8 mouse cellular contexts compared by ENCODE assay signal in genomic region chr4:155734951-155735702, GRCm38 (mm10). TPM values are rescaled to one million over a fixed set of nuclear protein-coding genes. Genes with fewer than 3 reads are reported as not detected.
A peak's percentile ranks its signal among the peaks of the same experiment; 100 is the strongest.
DNase-seq lines count a peak whose midpoint lies in the region; ATAC-seq and TF ChIP-seq lines count a peak whose summit lies in the region.

No protein-coding gene starts in this region.

- peak; percentile 38 for ATAC-seq in Patski
- ATAC-seq in liver, embryonic 14.5 days (ENCODE audit: insufficient read depth): peak; percentile 68
- peak; percentile 67 for ATAC-seq in neural tube, embryonic 12.5 days (ENCODE audit: low FRiP score, low read depth)

- TF ChIP-seq EP300 in liver, embryonic 14.5 days (IDR thresholded peaks at IDR 0.05; ENCODE audit: low read depth): no peak

- CTCF ChIA-PET in Patski (lab: Charles Lee): interaction anchor here (0.9 kb wide), 1 partner anchor 24 kb away, joined by 3 read pairs; no protein-coding TSS in a partner anchor

- no peaks in the 10 kb centered on the region for H3K27me3 ChIP-seq in Patski
- no peaks in the 10 kb centered on the region for H3K27me3 ChIP-seq in liver, embryonic 14.5 days (ENCODE audit: control insufficient read depth, insufficient read depth, low read length)
- no peaks in the 10 kb centered on the region for H3K27me3 ChIP-seq in neural tube, embryonic 12.5 days (replicated peaks)

- POLR2A ChIA-PET in Patski (lab: Charles Lee): no interaction called here

- no peak overlapping the region for H3K27ac ChIP-seq in liver, embryonic 14.5 days
- H3K27ac ChIP-seq in neural tube, embryonic 12.5 days: peak overlapping the region; percentile 89

- peaks cover 3% of the 10 kb centered on the region in 2 experiments; a peak in 1 of 4 replicates for H3K4me1 ChIP-seq in liver, embryonic 14.5 days (replicated peaks; ENCODE audit: control insufficient read depth in 2 of 2, insufficient read depth in 2 of 2, low read length in 1 of 2)
- H3K4me1 ChIP-seq in neural tube, embryonic 12.5 days: peaks cover 27% of the 10 kb centered on the region

- no peaks in the 10 kb centered on the region for H3K9me3 ChIP-seq in liver, embryonic 14.5 days (ENCODE audit: control insufficient read depth, low read length)
- H3K9me3 ChIP-seq in neural tube, embryonic 12.5 days: no peaks in the 10 kb centered on the region

- in situ Hi-C loops in Patski (cut with MboI; ENCODE audit: low pct_unique_long_range_greater_than_20kb): no loop called here

- H3K4me3 ChIP-seq in liver, embryonic 14.5 days (ENCODE audit: insufficient read depth in 1 of 2, low read depth in 2 of 2, low read length in 2 of 2): peak overlapping the region; percentile 74 to 89
- peak overlapping the region; percentile 92 for H3K4me3 ChIP-seq in neural tube, embryonic 12.5 days

- no peaks in the 10 kb centered on the region; the same call in none of the 2 replicates for H3K36me3 ChIP-seq in liver, embryonic 14.5 days (replicated peaks; ENCODE audit: control insufficient read depth, insufficient read depth, low read depth)
- peaks cover 48% of the 10 kb centered on the region for H3K36me3 ChIP-seq in neural tube, embryonic 12.5 days

- DNase-seq in 3134 (ENCODE audit: extremely low read depth, insufficient read length, low spot score): peak; percentile 62
- DNase-seq in Patski (ENCODE audit: low read depth, low spot score): no peak
- DNase-seq in cerebellum, postnatal 25 days: peak; percentile 86 to 89
- DNase-seq in heart, adult 18-20 months: peak; percentile 42 to 45
- peak; percentile 66 for DNase-seq in kidney, adult 18-20 months
- DNase-seq in liver, embryonic 14.5 days (ENCODE audit: low read depth in 3 of 3, low spot score in 3 of 3): no peak
- peak; percentile 23 to 62 for DNase-seq in thymus, postnatal 10 days (ENCODE audit: low spot score in 2 of 2)

- H3K9ac ChIP-seq in liver, embryonic 14.5 days (replicated peaks): peak overlapping the region; percentile 75
- H3K9ac ChIP-seq in neural tube, embryonic 12.5 days: peak overlapping the region; percentile 92

- peak overlapping the region; percentile 92 for H3K4me2 ChIP-seq in liver, embryonic 14.5 days (ENCODE audit: low read depth)
- H3K4me2 ChIP-seq in neural tube, embryonic 12.5 days (replicated peaks): peak overlapping the region; percentile 94

- WGBS in liver, embryonic 14.5 days (ENCODE audit: insufficient replicate concordance): 1% methylated on average over 53 of the region's 79 CpGs
- 1% methylated on average over 75 of the region's 79 CpGs for WGBS in neural tube, embryonic 12.5 days

- TF ChIP-seq CTCF in Patski (IDR thresholded peaks at IDR 0.05): no peak
- TF ChIP-seq CTCF in liver, embryonic 14.5 days (IDR thresholded peaks at IDR 0.05; ENCODE audit: low read depth): no peak

RNA-seq across cellular contexts. Expression of gene Tmem240, which starts 0.5 kb away (rescaled TPM):
- 1.4 TPM for polyA plus RNA-seq in Patski (2021)
- under 1 TPM; 0.25 to 0.39 TPM for total RNA-seq in heart, adult 18-20 months (2021)
- 0.06 and 0.17 TPM in 2 replicates for polyA plus RNA-seq in liver, embryonic 14.5 days (2012; rRNA removed)
- 0.06 TPM in 1 of 2 replicates, not detected in the other for polyA plus RNA-seq in liver, embryonic 14.5 days (2014; fragmentation: Nextera tagmentation; extraction: Ambion mirVana)
- 6.2 and 6.5 TPM in 2 replicates for polyA plus RNA-seq in neural tube, embryonic 12.5 days (2016; fragmentation: Nextera tagmentation; extraction: Ambion mirVana)

RNA-seq across cellular contexts. Expression of gene Atad3a, which starts 25.8 kb away (rescaled TPM):
- polyA plus RNA-seq in Patski (2021): 53.3 TPM
- 10 to 100 TPM; 44.6 to 44.8 TPM for total RNA-seq in heart, adult 18-20 months (2021)
- polyA plus RNA-seq in liver, embryonic 14.5 days (2012; rRNA removed): 28.7 and 41.8 TPM in 2 replicates
- polyA plus RNA-seq in liver, embryonic 14.5 days (2014; fragmentation: Nextera tagmentation; extraction: Ambion mirVana): 31.2 and 38.7 TPM in 2 replicates
- 85.2 and 90.7 TPM in 2 replicates for polyA plus RNA-seq in neural tube, embryonic 12.5 days (2016; fragmentation: Nextera tagmentation; extraction: Ambion mirVana)

RNA-seq across cellular contexts. Expression of gene Ssu72, which starts 30.5 kb away (rescaled TPM):
- polyA plus RNA-seq in Patski (2021): 81.8 TPM
- 10 to 100 TPM; 42.9 to 50.7 TPM for total RNA-seq in heart, adult 18-20 months (2021)
- polyA plus RNA-seq in liver, embryonic 14.5 days (2012; rRNA removed): 38.6 and 39.5 TPM in 2 replicates
- polyA plus RNA-seq in liver, embryonic 14.5 days (2014; fragmentation: Nextera tagmentation; extraction: Ambion mirVana): 53.9 and 56.9 TPM in 2 replicates
- 151 and 160 TPM in 2 replicates for polyA plus RNA-seq in neural tube, embryonic 12.5 days (2016; fragmentation: Nextera tagmentation; extraction: Ambion mirVana)

RNA-seq across cellular contexts. Expression of gene Vwa1, which starts 39.4 kb away (rescaled TPM):
- polyA plus RNA-seq in Patski (2021): 0.47 TPM
- total RNA-seq in heart, adult 18-20 months (2021): 10 to 100 TPM in 1 of 2 experiments, 1 to 10 TPM in 1; 7.1 to 14.6 TPM
- polyA plus RNA-seq in liver, embryonic 14.5 days (2012; rRNA removed): 0.13 and 0.15 TPM in 2 replicates
- 0.14 and 0.19 TPM in 2 replicates for polyA plus RNA-seq in liver, embryonic 14.5 days (2014; fragmentation: Nextera tagmentation; extraction: Ambion mirVana)
- 16.6 and 17.9 TPM in 2 replicates for polyA plus RNA-seq in neural tube, embryonic 12.5 days (2016; fragmentation: Nextera tagmentation; extraction: Ambion mirVana)

RNA-seq across cellular contexts. Expression of gene Fndc10, which starts 41.0 kb away (rescaled TPM):
- polyA plus RNA-seq in Patski (2021): 7.3 TPM
- total RNA-seq in heart, adult 18-20 months (2021): 1 to 10 TPM; 1.1 to 1.8 TPM
- polyA plus RNA-seq in liver, embryonic 14.5 days (2012; rRNA removed): 0.58 and 0.87 TPM in 2 replicates
- polyA plus RNA-seq in liver, embryonic 14.5 days (2014; fragmentation: Nextera tagmentation; extraction: Ambion mirVana): 0.10 and 0.15 TPM in 2 replicates
- polyA plus RNA-seq in neural tube, embryonic 12.5 days (2016; fragmentation: Nextera tagmentation; extraction: Ambion mirVana): 10.6 and 11.6 TPM in 2 replicates

Comparison
In these comparisons a context has a peak if more than half of its experiments do, and no peak if none do; other contexts are left out.
1. DNase-seq: peak in 3134 (single experiment), cerebellum, postnatal 25 days (2 of 2), heart, adult 18-20 months (2 of 2), kidney, adult 18-20 months (single experiment) and thymus, postnatal 10 days (2 of 2); none in Patski (single experiment) and liver, embryonic 14.5 days (0 of 3).
2. Peak in every context shown above with its lines, with median percentiles within 50 percentile points of each other: ATAC-seq.